Mouse (Mus musculus) midbrain, postnatal 0 days (tissue): ENCODE measurements around the gene Foxo6. TPM values are rescaled to one million over a fixed set of nuclear protein-coding genes. Genes with fewer than 3 reads are reported as not detected.

Source experiments
- ATAC-seq: fragments of 200-750 bp; cut with Nextera tagmentation; 2 replicates; pipeline ENCODE4 v1.8.0; 2017; ENCODE audit warnings: moderate number of reproducible peaks, mild to moderate bottlenecking, moderate TSS enrichment, moderate library complexity; ENCODE audit not compliant: low FRiP score
- DNase-seq: peaks from one replicate; pipeline ENCODE4 v3.0.0-alpha.2; 2015; ENCODE audit warnings: low spot score
- H3K27ac ChIP-seq: fragments of 300-500 bp; sonication (generic); 2 replicates; pipeline ENCODE4 v1.5.1; 2014; ENCODE audit warnings: low read depth, mild to moderate bottlenecking, low read length, mixed read lengths
- H3K27me3 ChIP-seq: fragments of 300-500 bp; sonication (generic); 2 replicates; pipeline ENCODE4 v1.6.1; 2014; ENCODE audit warnings: low read length, control low read depth, mixed read lengths; ENCODE audit not compliant: insufficient read depth
- H3K36me3 ChIP-seq: fragments of 300-500 bp; sonication (generic); 2 replicates; pipeline ENCODE4 v1.6.1; 2014; ENCODE audit warnings: low read length, control low read depth, mixed read lengths; ENCODE audit not compliant: insufficient read depth
- H3K4me1 ChIP-seq: fragments of 300-500 bp; sonication (generic); 2 replicates; pipeline ENCODE4 v1.6.1; 2014; ENCODE audit warnings: mild to moderate bottlenecking, control low read depth, antibody characterized with exemption, low read length, mixed read lengths; ENCODE audit not compliant: insufficient read depth
- H3K4me2 ChIP-seq: fragments of 300-500 bp; sonication (generic); 2 replicates; pipeline ENCODE4 v1.6.1; 2014; ENCODE audit warnings: low read depth, mild to moderate bottlenecking, low read length, mixed read lengths; ENCODE audit not compliant: poor library complexity, severe bottlenecking
- H3K4me3 ChIP-seq: fragments of 300-500 bp; sonication (generic); 2 replicates; pipeline ENCODE4 v1.5.1; 2014; ENCODE audit warnings: low read depth, mild to moderate bottlenecking, low read length, moderate library complexity
- H3K9ac ChIP-seq: fragments of 300-500 bp; sonication (generic); replicated peaks from 2 replicates; pipeline ENCODE4 v1.6.1; 2014; ENCODE audit warnings: mild to moderate bottlenecking, low read length, moderate library complexity, mixed read lengths; ENCODE audit not compliant: poor library complexity, severe bottlenecking
- H3K9me3 ChIP-seq: fragments of 300-500 bp; sonication (generic); 2 replicates; pipeline ENCODE4 v1.6.1; 2016; ENCODE audit warnings: low read length, control low read depth
- CTCF ChIP-seq: IDR thresholded peaks from 2 replicates; pipeline ENCODE4 v1.5.1; 2016; ENCODE audit warnings: antibody characterized with exemption, mild to moderate bottlenecking
- WGBS: fragments of 180-500 bp; shearing (Covaris S2); extraction: QIAGEN DNeasy Blood & Tissue Kit; methylation state at CpG from one replicate; pipeline ENCODE4 v1.1.7; 2014; 5-methylcytosine and 5-hydroxymethylcytosine counted together
- polyA plus RNA-seq: library from polyadenylated mRNA; unstranded; fragments of >200 nt; fragmentation: Nextera tagmentation; extraction: Ambion mirVana; gene quantifications from 2 replicates; pipeline ENCODE4 v1.2.1, GENCODE M21; 2015
- total RNA-seq: library from RNA; depleted of rRNA; stranded (reverse); fragments of >200 nt; gene quantifications from 2 replicates; pipeline ENCODE4 v1.2.3, GENCODE M21; 2014

Foxo6 gene
- total and polyA plus RNA-seq, 2 experiments from 2014 or later, result 1.7 to 34.2 TPM

GRCm38 (mm10) chr4:120259356-120260181 is 27.6 kb downstream of the Foxo6 start:
- DNase-seq, result peak; percentile 69
- Histone ChIP-seq H3K27ac (no peak overlapping the region), H3K9ac (0 out of 2 replicates have a peak overlapping the region, but pooled peaks have one; percentile 2), H3K4me3 (no peak overlapping the region), H3K27me3 (no peaks in the 10 kb centered on the region), H3K4me2 (peak overlapping the region; percentile 18), H3K9me3 (no peaks in the 10 kb centered on the region), H3K36me3 (no peaks in the 10 kb centered on the region), H3K4me1 (peaks cover 21% of the 10 kb centered on the region)
- WGBS, result 28% methylated on average over 21 of the region's 21 CpGs
- TF ChIP-seq CTCF, result no peak
- 0 out of 2 replicates have a peak, but pooled peaks have one; percentile 17 for ATAC-seq

GRCm38 (mm10) chr4:120248800-120249261 is 38.3 kb downstream of the Foxo6 start:
- ATAC-seq (peak; percentile 59), DNase-seq (peak; percentile 92)
- Histone ChIP-seq H3K4me2 (no peak overlapping the region), H3K4me3 (no peak overlapping the region), H3K9ac (no peak overlapping the region), H3K27me3 (no peaks in the 10 kb centered on the region), H3K36me3 (no peaks in the 10 kb centered on the region), H3K27ac (no peak overlapping the region), H3K9me3 (no peaks in the 10 kb centered on the region), H3K4me1 (peaks cover 18% of the 10 kb centered on the region)
- 14% methylated on average over 7 of the region's 8 CpGs for WGBS
- TF ChIP-seq CTCF, result no peak

- ATAC-seq (no peak), DNase-seq (peak; percentile 89)
- no peaks in the 10 kb centered on the region for H3K36me3 ChIP-seq
These were observed 39.7 kb downstream of the Foxo6 start for GRCm38 (mm10) chr4:120247412-120247811.

GRCm38 (mm10) chr4:120246086-120246485 is 41.1 kb downstream of the Foxo6 start:
- DNase-seq (no peak), ATAC-seq (no peak)
- Histone ChIP-seq H3K4me3 (no peak overlapping the region), H3K36me3 (no peaks in the 10 kb centered on the region), H3K4me1 (peaks cover 27% of the 10 kb centered on the region), H3K9me3 (no peaks in the 10 kb centered on the region), H3K27me3 (no peaks in the 10 kb centered on the region), H3K27ac (no peak overlapping the region), H3K9ac (no peak overlapping the region), H3K4me2 (no peak overlapping the region)
- 94% methylated on average over 6 of the region's 6 CpGs for WGBS
- no peak for TF ChIP-seq CTCF

More at GRCm38 (mm10) chr4:120247412-120247811, 39.7 kb downstream of the Foxo6 start:
- Histone ChIP-seq H3K27ac (no peak overlapping the region), H3K4me3 (no peak overlapping the region), H3K9me3 (no peaks in the 10 kb centered on the region), H3K27me3 (no peaks in the 10 kb centered on the region), H3K4me2 (no peak overlapping the region), H3K9ac (no peak overlapping the region), H3K4me1 (peaks cover 25% of the 10 kb centered on the region)
- WGBS, result 51% methylated on average over 5 of the region's 5 CpGs
- no peak for TF ChIP-seq CTCF

- no peak for TF ChIP-seq CTCF
- DNase-seq, result peak; percentile 96
- ATAC-seq, result peak; percentile 90
- Histone ChIP-seq H3K4me1 (peaks cover 21% of the 10 kb centered on the region), H3K27me3 (no peaks in the 10 kb centered on the region), H3K4me3 (no peak overlapping the region), H3K9ac (peak overlapping the region; percentile 5; the same call in 1 of the 2 replicates), H3K9me3 (no peaks in the 10 kb centered on the region), H3K4me2 (peak overlapping the region; percentile 33), H3K36me3 (no peaks in the 10 kb centered on the region), H3K27ac (peak overlapping the region; percentile 3)
- 1% methylated on average over 10 of the region's 10 CpGs for WGBS
These were observed 44.3 kb downstream of the Foxo6 start for GRCm38 (mm10) chr4:120242783-120243262.

- H3K9me3 ChIP-seq, result no peaks in the 10 kb centered on the region
- no peaks in the 10 kb centered on the region for H3K27me3 ChIP-seq
- no peak overlapping the region; the same call in 1 of the 2 replicates for H3K9ac ChIP-seq
- no peak overlapping the region for H3K4me3 ChIP-seq
- no peaks in the 10 kb centered on the region for H3K36me3 ChIP-seq
- no peak overlapping the region for H3K4me2 ChIP-seq
- DNase-seq (peak; percentile 37), ATAC-seq (no peak)
- TF ChIP-seq CTCF, result peak; percentile 57
- 44% methylated on average over 3 of the region's 3 CpGs for WGBS
- peaks cover 21% of the 10 kb centered on the region for H3K4me1 ChIP-seq
- peak overlapping the region; percentile 26; the same call in 1 of the 2 replicates for H3K27ac ChIP-seq
These were observed 46.0 kb downstream of the Foxo6 start for GRCm38 (mm10) chr4:120241106-120241505.
